Mouse (Mus musculus): Measurements from ENCODE around the gene Ldhb. TPM values are rescaled to one million over a fixed set of nuclear protein-coding genes. Genes with fewer than 3 reads are reported as not detected.
"Not testable (repeated sequence)": the region's sequence is repeated elsewhere in the genome, so short reads cannot be mapped to it uniquely, and the experiment has no call there.

The Ldhb gene
- total and polyA plus RNA-seq, 3 experiments = not detected

GRCm38 (mm10) chr6:142508663-142509062, 906 bp upstream of the Ldhb start:
- TF ChIP-seq GATA2 (IDR thresholded peaks at IDR 0.05; ENCODE audit: borderline replicate concordance, low read depth, low read length) = no peak
- Histone ChIP-seq H3K4me3 (ENCODE audit: low read depth, low read length) (no peak overlapping the region), H3K36me3 (replicated peaks) (no peaks in the 10 kb centered on the region), H3K27me3 (ENCODE audit: insufficient read depth, low read length) (peaks cover 9% of the 10 kb centered on the region; the same call in 1 of the 2 replicates), H3K9me3 (replicated peaks) (no peaks in the 10 kb centered on the region), H3K4me1 (ENCODE audit: insufficient read depth, low read depth, low read length) (no peaks in the 10 kb centered on the region)
- ATAC-seq (ENCODE audit: extremely low read depth, insufficient number of reproducible peaks, low FRiP score, poor library complexity, severe bottlenecking) = no peak
- DNase-seq (ENCODE audit: low spot score) = no peak

GRCm38 (mm10) chr6:142507033-142507784, 548 bp downstream of the Ldhb start:
- TF ChIP-seq GATA1 (IDR thresholded peaks at IDR 0.05; ENCODE audit: borderline replicate concordance, low read length) = no peak
- TF ChIP-seq TAL1 (conservative IDR thresholded peaks at IDR 0.05; ENCODE audit: low read depth, low read length) = no peak
- TF ChIP-seq POLR2AphosphoS5 (IDR thresholded peaks at IDR 0.05; ENCODE audit: insufficient replicate concordance, low read depth, low read length) = no peak
- no peak for TF ChIP-seq CTCF (IDR thresholded peaks at IDR 0.05; ENCODE audit: low read depth, low read length)
- TF ChIP-seq GATA2 (IDR thresholded peaks at IDR 0.05; ENCODE audit: borderline replicate concordance, low read depth, low read length) = no peak
- Histone ChIP-seq H3K4me1 (ENCODE audit: insufficient read depth, low read depth, low read length) (no peaks in the 10 kb centered on the region), H3K36me3 (replicated peaks) (no peaks in the 10 kb centered on the region), H3K9me3 (replicated peaks) (no peaks in the 10 kb centered on the region), H3K4me3 (ENCODE audit: low read depth, low read length) (no peak overlapping the region), H3K27me3 (ENCODE audit: insufficient read depth, low read length) (peaks cover 9% of the 10 kb centered on the region; the same call in 1 of the 2 replicates)
- DNase-seq (ENCODE audit: low spot score) (no peak), ATAC-seq (ENCODE audit: extremely low read depth, insufficient number of reproducible peaks, low FRiP score, poor library complexity, severe bottlenecking) (no peak)

- Histone ChIP-seq H3K4me3 (ENCODE audit: low read depth, low read length) (no peak overlapping the region), H3K27me3 (ENCODE audit: insufficient read depth, low read length) (peaks cover 9% of the 10 kb centered on the region; the same call in 1 of the 2 replicates)
- no peak for DNase-seq (ENCODE audit: low spot score)
Measured at GRCm38 (mm10) chr6:142506338-142507032, 1.3 kb downstream of the Ldhb start.

GRCm38 (mm10) chr6:142503601-142504000, 4.2 kb downstream of the Ldhb start:
- Histone ChIP-seq H3K4me3 (ENCODE audit: low read depth, low read length) (no peak overlapping the region), H3K4me1 (ENCODE audit: insufficient read depth, low read depth, low read length) (no peaks in the 10 kb centered on the region), H3K9me3 (replicated peaks) (no peaks in the 10 kb centered on the region), H3K27me3 (ENCODE audit: insufficient read depth, low read length) (peaks cover 7% of the 10 kb centered on the region; the same call in 1 of the 2 replicates), H3K36me3 (replicated peaks) (no peaks in the 10 kb centered on the region)
- TF ChIP-seq CTCF (IDR thresholded peaks at IDR 0.05; ENCODE audit: low read depth, low read length) (no peak), POLR2AphosphoS5 (IDR thresholded peaks at IDR 0.05; ENCODE audit: insufficient replicate concordance, low read depth, low read length) (no peak), GATA2 (IDR thresholded peaks at IDR 0.05; ENCODE audit: borderline replicate concordance, low read depth, low read length) (no peak), GATA1 (IDR thresholded peaks at IDR 0.05; ENCODE audit: borderline replicate concordance, low read length) (no peak), TAL1 (conservative IDR thresholded peaks at IDR 0.05; ENCODE audit: low read depth, low read length) (no peak)
- ATAC-seq (ENCODE audit: extremely low read depth, insufficient number of reproducible peaks, low FRiP score, poor library complexity, severe bottlenecking) = no peak
- no peak for DNase-seq (ENCODE audit: low spot score)

More at GRCm38 (mm10) chr6:142506338-142507032, 1.3 kb downstream of the Ldhb start:
- Histone ChIP-seq H3K36me3 (replicated peaks) (no peaks in the 10 kb centered on the region), H3K4me1 (ENCODE audit: insufficient read depth, low read depth, low read length) (no peaks in the 10 kb centered on the region), H3K9me3 (replicated peaks) (no peaks in the 10 kb centered on the region)
- no peak for ATAC-seq (ENCODE audit: extremely low read depth, insufficient number of reproducible peaks, low FRiP score, poor library complexity, severe bottlenecking)
- TF ChIP-seq POLR2AphosphoS5 (IDR thresholded peaks at IDR 0.05; ENCODE audit: insufficient replicate concordance, low read depth, low read length) (no peak), CTCF (IDR thresholded peaks at IDR 0.05; ENCODE audit: low read depth, low read length) (no peak), GATA1 (IDR thresholded peaks at IDR 0.05; ENCODE audit: borderline replicate concordance, low read length) (no peak), GATA2 (IDR thresholded peaks at IDR 0.05; ENCODE audit: borderline replicate concordance, low read depth, low read length) (no peak)

- Histone ChIP-seq H3K4me1 (ENCODE audit: insufficient read depth, low read depth, low read length) (no peaks in the 10 kb centered on the region), H3K9me3 (replicated peaks) (no peaks in the 10 kb centered on the region), H3K27me3 (ENCODE audit: insufficient read depth, low read length) (peaks cover 7% of the 10 kb centered on the region; the same call in 1 of the 2 replicates), H3K36me3 (replicated peaks) (no peaks in the 10 kb centered on the region), H3K4me3 (ENCODE audit: low read depth, low read length) (no peak overlapping the region)
- no peak for TF ChIP-seq GATA1 (IDR thresholded peaks at IDR 0.05; ENCODE audit: borderline replicate concordance, low read length)
- TF ChIP-seq CTCF (IDR thresholded peaks at IDR 0.05; ENCODE audit: low read depth, low read length) = no peak
- no peak for TF ChIP-seq TAL1 (conservative IDR thresholded peaks at IDR 0.05; ENCODE audit: low read depth, low read length)
- no peak for TF ChIP-seq POLR2AphosphoS5 (IDR thresholded peaks at IDR 0.05; ENCODE audit: insufficient replicate concordance, low read depth, low read length)
- TF ChIP-seq GATA2 (IDR thresholded peaks at IDR 0.05; ENCODE audit: borderline replicate concordance, low read depth, low read length) = no peak
- DNase-seq (ENCODE audit: low spot score) = no peak
- no peak for ATAC-seq (ENCODE audit: extremely low read depth, insufficient number of reproducible peaks, low FRiP score, poor library complexity, severe bottlenecking)
Measured at GRCm38 (mm10) chr6:142502519-142503125, 5.1 kb downstream of the Ldhb start.

- DNase-seq (ENCODE audit: low spot score); H3K9me3 ChIP-seq (replicated peaks); H3K4me1 ChIP-seq (ENCODE audit: insufficient read depth, low read depth, low read length); ATAC-seq (ENCODE audit: extremely low read depth, insufficient number of reproducible peaks, low FRiP score, poor library complexity, severe bottlenecking); H3K27me3 ChIP-seq (ENCODE audit: insufficient read depth, low read length); H3K4me3 ChIP-seq (ENCODE audit: low read depth, low read length); H3K36me3 ChIP-seq (replicated peaks): not testable (repeated sequence)
Measured at GRCm38 (mm10) chr6:142490114-142490513, 17.6 kb downstream of the Ldhb start.
